Mouse (Mus musculus): ENCODE data around the gene Foxo6. TPM values are rescaled to one million over a fixed set of nuclear protein-coding genes. Genes with fewer than 3 reads are reported as not detected.

Gene Foxo6
- polyA plus RNA-seq, 1 experiment, result 0.20 TPM

- TF ChIP-seq POLR2A (IDR thresholded peaks at IDR 0.05; ENCODE audit: low read depth, low read length), result no peak
- TF ChIP-seq CTCF (IDR thresholded peaks at IDR 0.05; ENCODE audit: extremely low read depth, insufficient read depth, insufficient read length, insufficient replicate concordance), result no peak
- Histone ChIP-seq H3K36me3 (ENCODE audit: control insufficient read depth, insufficient read depth, low read length) (no peaks in the 10 kb centered on the region), H3K27me3 (ENCODE audit: control insufficient read depth, insufficient read depth, low read length) (no peaks in the 10 kb centered on the region), H3K4me1 (ENCODE audit: control insufficient read depth, insufficient read depth, insufficient read length) (no peaks in the 10 kb centered on the region), H3K27ac (ENCODE audit: insufficient read depth, low read length) (no peak overlapping the region), H3K4me3 (ENCODE audit: extremely low read depth, insufficient read depth, insufficient read length) (no peak overlapping the region)
- DNase-seq (ENCODE audit: low read depth in 1 of 2, low spot score in 2 of 2), result no peak
- WGBS, result 91% methylated on average over 3 of the region's 3 CpGs
These were observed 58.5 kb downstream of the Foxo6 start for GRCm38 (mm10) chr4:120228613-120229012.

GRCm38 (mm10) chr4:120227224-120227623 lies 59.9 kb downstream of the Foxo6 start:
- Histone ChIP-seq H3K4me3 (ENCODE audit: extremely low read depth, insufficient read depth, insufficient read length) (no peak overlapping the region), H3K27ac (ENCODE audit: insufficient read depth, low read length) (no peak overlapping the region), H3K27me3 (ENCODE audit: control insufficient read depth, insufficient read depth, low read length) (no peaks in the 10 kb centered on the region), H3K36me3 (ENCODE audit: control insufficient read depth, insufficient read depth, low read length) (no peaks in the 10 kb centered on the region), H3K4me1 (ENCODE audit: control insufficient read depth, insufficient read depth, insufficient read length) (no peaks in the 10 kb centered on the region)
- 56% methylated on average over 2 of the region's 2 CpGs for WGBS
- DNase-seq (ENCODE audit: low read depth in 1 of 2, low spot score in 2 of 2), result no peak
- TF ChIP-seq CTCF (IDR thresholded peaks at IDR 0.05; ENCODE audit: extremely low read depth, insufficient read depth, insufficient read length, insufficient replicate concordance), result no peak

- Histone ChIP-seq H3K4me3 (ENCODE audit: extremely low read depth, insufficient read depth, insufficient read length) (no peak overlapping the region), H3K27ac (ENCODE audit: insufficient read depth, low read length) (no peak overlapping the region), H3K27me3 (ENCODE audit: control insufficient read depth, insufficient read depth, low read length) (no peaks in the 10 kb centered on the region), H3K36me3 (ENCODE audit: control insufficient read depth, insufficient read depth, low read length) (no peaks in the 10 kb centered on the region), H3K4me1 (ENCODE audit: control insufficient read depth, insufficient read depth, insufficient read length) (no peaks in the 10 kb centered on the region)
- DNase-seq (ENCODE audit: low read depth in 1 of 2, low spot score in 2 of 2), result no peak
- 83% methylated on average over 4 of the region's 4 CpGs for WGBS
- TF ChIP-seq CTCF (IDR thresholded peaks at IDR 0.05; ENCODE audit: extremely low read depth, insufficient read depth, insufficient read length, insufficient replicate concordance) (no peak), POLR2A (IDR thresholded peaks at IDR 0.05; ENCODE audit: low read depth, low read length) (no peak)
These were observed 60.5 kb downstream of the Foxo6 start for GRCm38 (mm10) chr4:120226682-120227081.

GRCm38 (mm10) chr4:120225135-120225780 lies 61.9 kb downstream of the Foxo6 start:
- Histone ChIP-seq H3K36me3 (ENCODE audit: control insufficient read depth, insufficient read depth, low read length) (no peaks in the 10 kb centered on the region), H3K27ac (ENCODE audit: insufficient read depth, low read length) (no peak overlapping the region), H3K4me3 (ENCODE audit: extremely low read depth, insufficient read depth, insufficient read length) (no peak overlapping the region), H3K27me3 (ENCODE audit: control insufficient read depth, insufficient read depth, low read length) (no peaks in the 10 kb centered on the region), H3K4me1 (ENCODE audit: control insufficient read depth, insufficient read depth, insufficient read length) (no peaks in the 10 kb centered on the region)
- 39% methylated on average over 6 of the region's 6 CpGs for WGBS
- DNase-seq (ENCODE audit: low read depth in 1 of 2, low spot score in 2 of 2), result peak; percentile 4 to 52
- TF ChIP-seq POLR2A (IDR thresholded peaks at IDR 0.05; ENCODE audit: low read depth, low read length) (no peak), CTCF (IDR thresholded peaks at IDR 0.05; ENCODE audit: extremely low read depth, insufficient read depth, insufficient read length, insufficient replicate concordance) (peak; percentile 82; the same call in 1 of the 2 replicates)

- Histone ChIP-seq H3K27me3 (ENCODE audit: control insufficient read depth, insufficient read depth, low read length) (no peaks in the 10 kb centered on the region), H3K4me3 (ENCODE audit: extremely low read depth, insufficient read depth, insufficient read length) (no peak overlapping the region), H3K4me1 (ENCODE audit: control insufficient read depth, insufficient read depth, insufficient read length) (no peaks in the 10 kb centered on the region), H3K27ac (ENCODE audit: insufficient read depth, low read length) (no peak overlapping the region), H3K36me3 (ENCODE audit: control insufficient read depth, insufficient read depth, low read length) (no peaks in the 10 kb centered on the region)
- DNase-seq (ENCODE audit: low read depth in 1 of 2, low spot score in 2 of 2), result no peak
- WGBS, result 67% methylated on average over 6 of the region's 6 CpGs
- TF ChIP-seq POLR2A (IDR thresholded peaks at IDR 0.05; ENCODE audit: low read depth, low read length), result no peak
- no peak for TF ChIP-seq CTCF (IDR thresholded peaks at IDR 0.05; ENCODE audit: extremely low read depth, insufficient read depth, insufficient read length, insufficient replicate concordance)
These were observed 63.3 kb downstream of the Foxo6 start for GRCm38 (mm10) chr4:120223805-120224204.

GRCm38 (mm10) chr4:120223108-120223745 lies 63.9 kb downstream of the Foxo6 start:
- TF ChIP-seq POLR2A (IDR thresholded peaks at IDR 0.05; ENCODE audit: low read depth, low read length) (no peak), CTCF (IDR thresholded peaks at IDR 0.05; ENCODE audit: extremely low read depth, insufficient read depth, insufficient read length, insufficient replicate concordance) (no peak)
- H3K27me3 ChIP-seq (ENCODE audit: control insufficient read depth, insufficient read depth, low read length), result no peaks in the 10 kb centered on the region
- 76% methylated on average over 7 of the region's 7 CpGs for WGBS
- DNase-seq (ENCODE audit: low read depth in 1 of 2, low spot score in 2 of 2), result no peak
- no peaks in the 10 kb centered on the region for H3K36me3 ChIP-seq (ENCODE audit: control insufficient read depth, insufficient read depth, low read length)
- no peak overlapping the region for H3K27ac ChIP-seq (ENCODE audit: insufficient read depth, low read length)
- H3K4me1 ChIP-seq (ENCODE audit: control insufficient read depth, insufficient read depth, insufficient read length), result no peaks in the 10 kb centered on the region
- no peak overlapping the region for H3K4me3 ChIP-seq (ENCODE audit: extremely low read depth, insufficient read depth, insufficient read length)

- Histone ChIP-seq H3K27ac (ENCODE audit: insufficient read depth, low read length) (no peak overlapping the region), H3K36me3 (ENCODE audit: control insufficient read depth, insufficient read depth, low read length) (no peaks in the 10 kb centered on the region), H3K27me3 (ENCODE audit: control insufficient read depth, insufficient read depth, low read length) (no peaks in the 10 kb centered on the region), H3K4me3 (ENCODE audit: extremely low read depth, insufficient read depth, insufficient read length) (no peak overlapping the region), H3K4me1 (ENCODE audit: control insufficient read depth, insufficient read depth, insufficient read length) (no peaks in the 10 kb centered on the region)
- no peak for DNase-seq (ENCODE audit: low read depth in 1 of 2, low spot score in 2 of 2)
- no peak for TF ChIP-seq CTCF (IDR thresholded peaks at IDR 0.05; ENCODE audit: extremely low read depth, insufficient read depth, insufficient read length, insufficient replicate concordance)
- no peak for TF ChIP-seq POLR2A (IDR thresholded peaks at IDR 0.05; ENCODE audit: low read depth, low read length)
- 80% methylated on average over 6 of the region's 6 CpGs for WGBS
These were observed 65.4 kb downstream of the Foxo6 start for GRCm38 (mm10) chr4:120221708-120222107.

All from spleen, adult 2 months (tissue).